Mouse (Mus musculus): ENCODE measurements around the gene Psmc3.

Gene Psmc3

GRCm38 (mm10) chr2:91068162-91068871, 14.5 kb downstream of the Psmc3 start:
- no peak for TF ChIP-seq GATA4 (IDR thresholded peaks at IDR 0.05; ENCODE audit: insufficient replicate concordance, low read length)

DNA sequence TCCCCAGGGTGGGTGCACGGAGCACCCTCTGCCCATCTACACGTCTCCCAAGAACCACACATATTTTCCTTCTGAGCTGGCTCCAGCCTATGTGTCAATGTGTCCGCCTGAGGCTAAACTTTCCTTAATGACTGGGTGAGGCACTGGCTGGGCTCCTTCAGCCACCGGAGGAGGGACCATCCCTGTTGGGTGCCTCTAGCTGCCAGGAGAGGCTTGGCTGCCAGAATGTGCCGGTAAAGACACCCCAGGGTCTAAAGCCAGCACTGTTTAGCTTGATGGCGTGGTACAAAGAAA, 15.0 kb downstream of the Psmc3 start:
- no peak for TF ChIP-seq GATA4 (IDR thresholded peaks at IDR 0.05; ENCODE audit: insufficient replicate concordance, low read length)

DNA sequence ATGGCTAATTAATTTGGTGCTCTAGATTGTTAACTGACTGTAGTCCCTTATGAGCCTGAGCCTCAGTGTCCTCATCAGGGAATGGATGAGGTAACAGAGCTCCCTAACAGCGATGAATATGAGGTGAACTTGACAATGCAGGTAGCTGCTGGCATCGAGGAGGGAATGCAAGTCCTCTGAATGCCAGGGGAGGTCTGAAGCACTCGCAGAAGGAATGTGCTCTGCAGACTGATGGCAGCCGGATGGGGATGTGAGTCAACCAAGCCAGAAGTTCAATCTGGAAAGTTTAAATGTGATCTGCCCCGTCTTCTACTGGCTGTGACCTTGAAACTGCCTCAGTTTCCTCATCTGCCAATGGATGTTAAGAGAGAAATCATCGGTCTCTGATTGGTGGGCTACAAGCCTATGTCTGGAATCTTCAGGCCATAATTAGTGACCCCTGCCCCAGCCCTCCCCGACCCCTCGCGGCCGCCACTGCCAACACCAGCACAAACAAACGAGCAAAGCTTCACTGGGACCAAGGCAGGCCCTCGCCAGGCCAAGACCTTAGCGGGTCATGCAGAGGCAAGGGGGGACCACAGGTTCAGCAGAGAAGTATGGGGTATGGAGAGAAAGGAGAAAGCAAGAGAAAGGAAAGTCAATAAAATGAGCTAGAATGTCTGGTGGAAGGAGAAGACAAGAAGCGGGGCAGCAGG, 15.6 kb downstream of the Psmc3 start:
- TF ChIP-seq GATA4 (IDR thresholded peaks at IDR 0.05; ENCODE audit: insufficient replicate concordance, low read length): no peak

DNA sequence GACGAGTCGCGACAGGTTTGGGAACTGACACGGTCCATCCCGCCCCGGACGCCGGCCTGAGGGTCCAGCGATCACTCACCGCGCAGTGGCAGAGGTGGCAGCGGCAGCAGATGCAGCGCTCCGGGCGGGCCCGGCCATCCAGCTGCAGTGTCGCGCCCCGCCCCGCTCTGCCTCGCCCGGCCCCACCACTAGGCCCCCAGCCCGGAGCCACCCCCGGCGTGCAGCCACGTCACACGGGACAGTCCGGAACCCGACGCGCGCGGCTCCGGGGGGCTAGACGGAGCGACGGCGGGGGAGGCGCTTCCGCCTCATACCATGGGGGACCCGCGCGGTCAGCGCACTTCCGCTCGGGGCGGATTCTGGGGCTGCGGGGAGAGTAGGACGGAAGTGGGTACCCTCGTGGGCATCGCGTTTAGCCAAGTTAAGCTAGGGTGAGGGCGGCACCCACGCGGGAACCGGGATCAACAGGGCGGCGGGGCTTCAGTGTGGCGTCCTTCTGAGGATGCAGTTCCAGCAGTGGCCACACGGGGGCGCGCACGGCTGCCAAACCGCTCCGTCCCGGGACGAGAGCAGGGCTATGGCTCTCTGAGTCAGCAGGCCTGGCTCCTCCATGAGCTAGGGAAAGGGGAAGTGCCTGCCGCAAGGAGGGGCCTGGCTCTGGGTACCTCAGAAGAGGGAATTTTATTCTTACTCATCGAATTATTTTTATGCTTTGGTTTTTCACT, 16.4 kb downstream of the Psmc3 start, which contains the start of gene Slc39a13:
Gene Slc39a13 (minus strand): TSS at position 342 of the 725 bp plus-strand sequence.
- peak; percentile 59; the same call in 1 of the 2 replicates for TF ChIP-seq GATA4 (IDR thresholded peaks at IDR 0.05; ENCODE audit: insufficient replicate concordance, low read length)

DNA sequence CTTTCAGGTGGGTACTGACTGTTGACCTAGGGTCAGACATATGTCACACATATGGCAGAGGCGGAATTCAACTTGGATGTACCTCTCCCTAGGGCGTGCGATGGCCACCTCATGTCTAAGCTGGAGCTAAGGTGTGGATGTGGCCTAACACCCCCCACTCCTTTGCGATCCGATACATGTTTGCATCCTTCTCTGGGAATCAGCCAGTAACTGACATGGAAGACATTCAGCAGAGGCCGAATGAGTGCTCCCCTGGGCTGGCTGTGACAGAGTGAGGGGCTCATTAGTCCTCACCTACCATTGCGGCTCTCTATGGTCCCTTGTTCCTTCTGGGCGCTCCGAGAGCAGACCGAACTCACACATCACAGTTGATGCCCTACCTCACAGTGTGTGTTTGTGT, 17.2 kb downstream of the Psmc3 start:
- no peak for TF ChIP-seq GATA4 (IDR thresholded peaks at IDR 0.05; ENCODE audit: insufficient replicate concordance, low read length)

DNA sequence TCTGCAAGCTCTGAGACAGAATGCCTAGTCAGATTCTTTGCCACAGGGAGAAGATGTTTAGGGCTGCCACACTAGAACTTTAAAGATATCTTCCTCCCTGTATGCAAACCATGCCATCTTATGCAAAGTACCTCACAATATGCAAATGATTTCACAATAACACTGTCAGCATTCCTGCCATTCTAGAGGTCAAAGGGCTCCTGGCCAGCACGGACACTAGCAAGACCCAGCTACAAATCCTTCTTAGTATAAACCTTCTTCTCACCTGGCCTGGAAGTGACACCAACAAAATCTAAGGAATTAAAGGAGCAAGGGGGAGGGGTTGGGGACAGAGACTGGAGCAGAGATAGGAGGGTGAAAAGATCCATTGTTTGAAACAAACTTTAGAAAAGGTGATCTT, 18.3 kb downstream of the Psmc3 start:
- TF ChIP-seq GATA4 (IDR thresholded peaks at IDR 0.05; ENCODE audit: insufficient replicate concordance, low read length): no peak

GRCm38 (mm10) chr2:91077957-91078313, 24.1 kb downstream of the Psmc3 start:
- TF ChIP-seq GATA4 (IDR thresholded peaks at IDR 0.05; ENCODE audit: insufficient replicate concordance, low read length): no peak

DNA sequence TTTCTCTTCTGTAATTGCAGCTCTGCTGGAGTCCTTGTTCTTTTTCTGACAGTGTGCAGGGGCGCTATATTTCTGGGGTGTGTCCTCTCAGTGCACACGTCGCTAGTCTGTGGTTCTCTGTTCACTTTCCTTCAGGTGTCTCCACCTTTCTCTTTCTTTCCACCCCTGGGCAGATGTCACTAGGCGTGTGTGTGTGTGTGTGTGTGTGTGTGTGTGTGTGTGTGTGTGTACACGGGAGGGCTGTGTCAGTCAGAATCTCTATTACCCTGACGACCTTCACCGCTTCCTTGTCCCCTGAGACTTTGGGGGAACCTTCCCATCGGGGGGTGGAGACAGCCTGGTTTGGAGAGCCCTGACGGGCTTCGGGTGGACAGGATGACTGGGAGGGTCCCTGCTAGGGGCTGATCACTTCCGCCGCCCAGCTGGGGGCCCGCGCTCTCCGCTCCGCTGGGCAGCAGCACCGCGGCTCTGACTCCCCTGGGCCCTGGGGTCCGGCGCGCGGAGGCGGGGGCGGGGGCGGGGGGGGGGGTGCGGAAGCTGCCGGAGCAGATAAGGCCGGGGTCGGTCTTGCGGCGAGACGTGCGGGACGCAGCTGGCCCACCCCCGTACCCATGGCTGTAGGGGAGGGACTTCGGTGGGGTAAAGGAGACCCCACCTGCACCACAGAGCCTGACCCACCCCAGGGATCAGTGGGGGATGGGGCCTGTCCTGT, 24.7 kb downstream of the Psmc3 start:
- TF ChIP-seq GATA4 (IDR thresholded peaks at IDR 0.05; ENCODE audit: insufficient replicate concordance, low read length): no peak

DNA sequence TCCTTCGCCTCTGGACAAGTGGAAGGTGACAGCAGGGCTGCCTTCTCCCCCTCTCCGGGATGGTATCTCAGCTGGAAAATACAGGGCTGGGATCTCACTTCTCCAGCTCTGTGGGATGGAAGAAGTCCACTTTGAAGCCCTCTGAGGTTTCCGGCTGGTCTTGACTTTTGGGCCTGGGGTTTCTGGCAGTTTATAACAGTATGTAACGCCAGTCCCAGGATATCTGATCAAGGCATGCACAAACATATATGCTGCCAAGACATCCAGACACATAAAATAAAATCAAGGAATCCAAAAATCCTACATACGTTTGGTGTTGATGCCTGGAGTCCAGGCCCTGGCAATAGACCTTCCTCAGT, 25.2 kb downstream of the Psmc3 start:
- TF ChIP-seq GATA4 (IDR thresholded peaks at IDR 0.05; ENCODE audit: insufficient replicate concordance, low read length): no peak

DNA sequence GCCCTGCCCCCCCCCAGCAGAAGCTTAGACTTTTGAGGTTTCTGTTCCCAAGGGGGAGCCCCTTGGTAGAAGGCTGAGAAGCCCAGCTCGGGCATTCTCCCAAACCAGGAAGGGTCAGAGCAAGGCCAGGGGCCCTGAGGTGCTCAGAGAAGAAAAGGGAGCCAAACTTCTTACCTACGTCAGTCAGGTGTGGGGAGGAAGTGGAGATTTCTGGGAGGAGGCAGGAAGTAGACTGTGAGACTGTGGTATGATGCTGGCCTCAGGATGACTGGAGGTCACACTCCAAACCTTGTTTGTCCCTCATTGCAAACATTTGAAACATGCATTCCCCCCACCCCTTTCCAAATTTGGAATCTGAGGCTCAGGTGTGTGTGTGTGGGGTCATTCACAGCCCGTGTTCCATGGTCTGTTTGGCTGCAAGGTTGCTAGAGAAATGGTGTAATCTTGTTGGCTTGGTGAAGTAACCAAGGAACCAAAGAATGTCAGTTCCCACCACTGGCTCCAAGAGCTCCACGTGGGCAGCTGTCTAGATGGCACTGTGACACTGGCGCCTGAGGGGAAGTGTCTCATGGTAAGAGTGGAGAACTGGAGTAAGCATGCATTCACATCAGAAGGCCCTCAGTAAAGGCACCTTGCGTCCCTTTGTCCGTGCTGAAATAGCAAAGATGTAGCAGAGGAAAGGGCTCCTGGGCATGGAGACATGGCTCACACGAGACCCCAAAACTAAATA, 27.1 kb downstream of the Psmc3 start:
- TF ChIP-seq GATA4 (IDR thresholded peaks at IDR 0.05; ENCODE audit: insufficient replicate concordance, low read length): no peak

- no peak for TF ChIP-seq GATA4 (IDR thresholded peaks at IDR 0.05; ENCODE audit: insufficient replicate concordance, low read length)
These were observed 28.2 kb downstream of the Psmc3 start, which contains the start of gene Spi1 for GRCm38 (mm10) chr2:91081775-91082695. Spi1 (plus strand) TSS chr2:91082390.

GRCm38 (mm10) chr2:91082844-91083243, 29.0 kb downstream of the Psmc3 start:
- TF ChIP-seq GATA4 (IDR thresholded peaks at IDR 0.05; ENCODE audit: insufficient replicate concordance, low read length): no peak

GRCm38 (mm10) chr2:91083366-91083940, 29.6 kb downstream of the Psmc3 start:
- no peak for TF ChIP-seq GATA4 (IDR thresholded peaks at IDR 0.05; ENCODE audit: insufficient replicate concordance, low read length)
